Mouse (Mus musculus) intestine, embryonic 15.5 days (tissue): Measurements from ENCODE around the gene Trim69. TPM values are rescaled to one million over a fixed set of nuclear protein-coding genes. Genes with fewer than 3 reads are reported as not detected.

ENCODE experiments used
- ATAC-seq: fragments of 200-750 bp; cut with Nextera tagmentation; 2 replicates; pipeline ENCODE4 v1.8.0; 2017; ENCODE audit warnings: moderate TSS enrichment, moderate library complexity
- H3K27ac ChIP-seq: fragments of 300-500 bp; sonication (generic); 2 replicates; pipeline ENCODE4 v1.5.1; 2015; ENCODE audit warnings: mild to moderate bottlenecking, inconsistent platforms
- H3K27me3 ChIP-seq: fragments of 300-500 bp; sonication (generic); replicated peaks from 2 replicates; pipeline ENCODE4 v1.6.1; 2015; ENCODE audit warnings: inconsistent platforms
- H3K36me3 ChIP-seq: fragments of 300-500 bp; sonication (generic); 2 replicates; pipeline ENCODE4 v1.6.1; 2015; ENCODE audit warnings: inconsistent platforms
- H3K4me1 ChIP-seq: fragments of 300-500 bp; sonication (generic); replicated peaks from 2 replicates; pipeline ENCODE4 v1.6.1; 2015; ENCODE audit warnings: inconsistent platforms
- H3K4me2 ChIP-seq: fragments of 300-500 bp; sonication (generic); replicated peaks from 2 replicates; pipeline ENCODE4 v1.6.1; 2015; ENCODE audit warnings: mild to moderate bottlenecking, inconsistent platforms
- H3K4me3 ChIP-seq: fragments of 300-500 bp; sonication (generic); replicated peaks from 2 replicates; pipeline ENCODE4 v1.5.1; 2015; ENCODE audit warnings: inconsistent platforms
- H3K9ac ChIP-seq: fragments of 300-500 bp; sonication (generic); 2 replicates; pipeline ENCODE4 v1.6.1; 2015; ENCODE audit warnings: inconsistent platforms
- H3K9me3 ChIP-seq: fragments of 300-500 bp; sonication (generic); 2 replicates; pipeline ENCODE4 v1.6.1; 2016; ENCODE audit warnings: inconsistent platforms
- WGBS: fragments of 180-500 bp; shearing (Covaris S2); methylation state at CpG from one replicate; pipeline ENCODE4 v1.1.7; 2015; 5-methylcytosine and 5-hydroxymethylcytosine counted together
- polyA plus RNA-seq: library from polyadenylated mRNA; unstranded; fragments of >200 nt; fragmentation: Nextera tagmentation; extraction: Ambion mirVana; gene quantifications from 2 replicates; pipeline ENCODE4 v1.2.1, GENCODE M21; 2015

Gene Trim69
- 0.09 TPM in 1 of 2 replicates, not detected in the other for polyA plus RNA-seq

- H3K4me2 ChIP-seq = no peak within 1 kb of the TSS
- WGBS = 41% methylated on average over 2 of the region's 2 CpGs
- peaks cover 6% of the 10 kb centered on the region; the same call in 1 of the 2 replicates for H3K4me1 ChIP-seq
- H3K4me3 ChIP-seq = no peak within 1 kb of the TSS
- no peak within 1 kb of the TSS for H3K9ac ChIP-seq
- no peaks in the 10 kb centered on the region; the same call in 1 of the 2 replicates for H3K9me3 ChIP-seq
- no peak within 1 kb of the TSS for H3K27ac ChIP-seq
- H3K27me3 ChIP-seq = no peaks in the 10 kb centered on the region
- ATAC-seq = peak; percentile 71
- no peaks in the 10 kb centered on the region for H3K36me3 ChIP-seq
Measured at GRCm38 (mm10) chr2:122160680-122161079, at the start of gene Trim69. Trim69 (plus strand) TSS chr2:122160700.

GRCm38 (mm10) chr2:122116888-122117287 lies 43.6 kb upstream of the Trim69 start:
- WGBS = 84% methylated on average over 2 of the region's 2 CpGs
- Histone ChIP-seq H3K27me3 (no peaks in the 10 kb centered on the region), H3K4me3 (no peak overlapping the region), H3K4me1 (0 out of 2 replicates have a peak, but pooled peaks cover 2% of the 10 kb centered on the region), H3K27ac (no peak overlapping the region), H3K36me3 (0 out of 2 replicates have a peak, but pooled peaks cover 3% of the 10 kb centered on the region), H3K9ac (no peak overlapping the region), H3K4me2 (peak overlapping the region; percentile 68), H3K9me3 (no peaks in the 10 kb centered on the region)
- ATAC-seq = no peak

- H3K4me3 ChIP-seq = peak within 1 kb of the TSS; percentile 95
- 0 out of 2 replicates have a peak, but pooled peaks cover 2% of the 10 kb centered on the region for H3K36me3 ChIP-seq
- H3K27me3 ChIP-seq = no peaks in the 10 kb centered on the region
- peak within 1 kb of the TSS; percentile 68 for H3K4me2 ChIP-seq
- ATAC-seq = peak; percentile 100
- peak within 1 kb of the TSS; percentile 97 for H3K9ac ChIP-seq
- peak within 1 kb of the TSS; percentile 100 for H3K27ac ChIP-seq
- 0 out of 2 replicates have a peak, but pooled peaks cover 2% of the 10 kb centered on the region for H3K4me1 ChIP-seq
- WGBS = under 1% methylated on average over 47 of the region's 47 CpGs
- H3K9me3 ChIP-seq = no peaks in the 10 kb centered on the region
Measured at GRCm38 (mm10) chr2:122117961-122118958, 42.2 kb upstream of the Trim69 start, which contains the start of gene Spg11. Spg11 (minus strand) TSS chr2:122118386.

GRCm38 (mm10) chr2:122125680-122126572 lies 34.6 kb upstream of the Trim69 start:
- Histone ChIP-seq H3K4me3 (no peak overlapping the region), H3K27ac (no peak overlapping the region), H3K4me1 (0 out of 2 replicates have a peak, but pooled peaks cover 3% of the 10 kb centered on the region), H3K36me3 (no peaks in the 10 kb centered on the region), H3K27me3 (no peaks in the 10 kb centered on the region), H3K4me2 (no peak overlapping the region), H3K9me3 (no peaks in the 10 kb centered on the region), H3K9ac (no peak overlapping the region)
- 47% methylated on average over 12 of the region's 12 CpGs for WGBS
- peak; percentile 45; the same call in 1 of the 2 replicates for ATAC-seq

GRCm38 (mm10) chr2:122126765-122127347 lies 33.6 kb upstream of the Trim69 start:
- no peak overlapping the region for H3K27ac ChIP-seq
- 34% methylated on average over 5 of the region's 5 CpGs for WGBS
- H3K4me1 ChIP-seq = 0 out of 2 replicates have a peak, but pooled peaks cover 3% of the 10 kb centered on the region
- no peaks in the 10 kb centered on the region for H3K27me3 ChIP-seq
- no peak overlapping the region for H3K4me3 ChIP-seq
- H3K4me2 ChIP-seq = no peak overlapping the region
- H3K9ac ChIP-seq = no peak overlapping the region
- ATAC-seq = no peak
- H3K9me3 ChIP-seq = no peaks in the 10 kb centered on the region
- H3K36me3 ChIP-seq = no peaks in the 10 kb centered on the region

GRCm38 (mm10) chr2:122127635-122128034 lies 32.9 kb upstream of the Trim69 start:
- Histone ChIP-seq H3K27me3 (no peaks in the 10 kb centered on the region), H3K4me2 (no peak overlapping the region), H3K4me3 (no peak overlapping the region), H3K36me3 (no peaks in the 10 kb centered on the region), H3K9ac (no peak overlapping the region), H3K4me1 (0 out of 2 replicates have a peak, but pooled peaks cover 3% of the 10 kb centered on the region), H3K9me3 (no peaks in the 10 kb centered on the region), H3K27ac (no peak overlapping the region)
- 90% methylated on average over 4 of the region's 4 CpGs for WGBS
- no peak for ATAC-seq

GRCm38 (mm10) chr2:122132078-122132477 lies 28.4 kb upstream of the Trim69 start:
- ATAC-seq = no peak
- no peaks in the 10 kb centered on the region for H3K9me3 ChIP-seq

GRCm38 (mm10) chr2:122132618-122133017 lies 27.9 kb upstream of the Trim69 start:
- Histone ChIP-seq H3K4me3 (no peak overlapping the region), H3K4me1 (no peaks in the 10 kb centered on the region), H3K9ac (no peak overlapping the region), H3K27ac (no peak overlapping the region), H3K9me3 (no peaks in the 10 kb centered on the region), H3K36me3 (no peaks in the 10 kb centered on the region), H3K27me3 (no peaks in the 10 kb centered on the region), H3K4me2 (no peak overlapping the region)
- 86% methylated on average over 2 of the region's 2 CpGs for WGBS
- ATAC-seq = no peak

More at GRCm38 (mm10) chr2:122132078-122132477, 28.4 kb upstream of the Trim69 start:
- Histone ChIP-seq H3K36me3 (no peaks in the 10 kb centered on the region), H3K27ac (no peak overlapping the region), H3K4me3 (no peak overlapping the region), H3K27me3 (no peaks in the 10 kb centered on the region), H3K9ac (no peak overlapping the region), H3K4me2 (no peak overlapping the region), H3K4me1 (no peaks in the 10 kb centered on the region)
- WGBS = 84% methylated on average over 2 of the region's 2 CpGs

- 53% methylated on average over 5 of the region's 5 CpGs for WGBS
- no peak overlapping the region for H3K27ac ChIP-seq
Measured at GRCm38 (mm10) chr2:122137839-122138465, 22.5 kb upstream of the Trim69 start.

GRCm38 (mm10) chr2:122140815-122141214 lies 19.7 kb upstream of the Trim69 start:
- no peak overlapping the region for H3K4me3 ChIP-seq
- H3K9me3 ChIP-seq = no peaks in the 10 kb centered on the region
- 71% methylated on average over 2 of the region's 2 CpGs for WGBS
- H3K36me3 ChIP-seq = no peaks in the 10 kb centered on the region
- no peak overlapping the region for H3K9ac ChIP-seq
- H3K4me2 ChIP-seq = no peak overlapping the region
- no peak overlapping the region for H3K27ac ChIP-seq
- no peaks in the 10 kb centered on the region for H3K4me1 ChIP-seq
- ATAC-seq = no peak
- H3K27me3 ChIP-seq = no peaks in the 10 kb centered on the region

More at GRCm38 (mm10) chr2:122137839-122138465, 22.5 kb upstream of the Trim69 start:
- Histone ChIP-seq H3K9me3 (no peaks in the 10 kb centered on the region), H3K27me3 (no peaks in the 10 kb centered on the region), H3K4me1 (no peaks in the 10 kb centered on the region), H3K4me3 (no peak overlapping the region), H3K4me2 (no peak overlapping the region), H3K36me3 (no peaks in the 10 kb centered on the region), H3K9ac (no peak overlapping the region)
- peak; percentile 86 for ATAC-seq

- Histone ChIP-seq H3K27ac (no peak overlapping the region), H3K27me3 (no peaks in the 10 kb centered on the region), H3K9me3 (no peaks in the 10 kb centered on the region), H3K36me3 (no peaks in the 10 kb centered on the region), H3K4me1 (no peaks in the 10 kb centered on the region), H3K9ac (no peak overlapping the region), H3K4me3 (no peak overlapping the region), H3K4me2 (no peak overlapping the region)
- 71% methylated on average over 5 of the region's 5 CpGs for WGBS
- no peak for ATAC-seq
Measured at GRCm38 (mm10) chr2:122141332-122141967, 19.1 kb upstream of the Trim69 start.
